Mouse (Mus musculus) intestine, embryonic 14.5 days (tissue): Measurements from ENCODE around the gene Ahcy. TPM values are rescaled to one million over a fixed set of nuclear protein-coding genes. Genes with fewer than 3 reads are reported as not detected.

Experiments
- ATAC-seq: fragments of 200-750 bp; cut with Nextera tagmentation; replicated peaks from 2 replicates; pipeline ENCODE4 v1.8.0; 2017; ENCODE audit warnings: low read depth, moderate number of reproducible peaks, moderate TSS enrichment, moderate library complexity; ENCODE audit not compliant: low FRiP score, low TSS enrichment
- DNase-seq: peaks from one replicate; pipeline ENCODE4 v3.0.0-alpha.2; 2018; ENCODE audit warnings: low spot score
- H3K27ac ChIP-seq: fragments of 300-500 bp; sonication (generic); 2 replicates; pipeline ENCODE4 v1.5.1; 2014; ENCODE audit warnings: low read depth, mild to moderate bottlenecking, control low read depth
- H3K27me3 ChIP-seq: fragments of 300-500 bp; sonication (generic); replicated peaks from 2 replicates; pipeline ENCODE4 v1.6.1; 2014; ENCODE audit warnings: low read length, control low read depth; ENCODE audit not compliant: control insufficient read depth, insufficient read depth
- H3K36me3 ChIP-seq: fragments of 300-500 bp; sonication (generic); 2 replicates; pipeline ENCODE4 v1.6.1; 2014; ENCODE audit warnings: low read length, control low read depth; ENCODE audit not compliant: control insufficient read depth, insufficient read depth
- H3K4me1 ChIP-seq: fragments of 300-500 bp; sonication (generic); replicated peaks from 2 replicates; pipeline ENCODE4 v1.6.1; 2014; ENCODE audit warnings: low read length, control low read depth, mixed read lengths; ENCODE audit not compliant: control insufficient read depth, insufficient read depth
- H3K4me2 ChIP-seq: fragments of 300-500 bp; sonication (generic); 2 replicates; pipeline ENCODE4 v1.6.1; 2014; ENCODE audit warnings: low read length
- H3K4me3 ChIP-seq: fragments of 300-500 bp; sonication (generic); 2 replicates; pipeline ENCODE4 v1.5.1; 2014; ENCODE audit warnings: low read depth, low read length, control low read depth, mixed read lengths
- H3K9ac ChIP-seq: fragments of 300-500 bp; sonication (generic); 2 replicates; pipeline ENCODE4 v1.6.1; 2014; ENCODE audit warnings: mild to moderate bottlenecking, low read length
- H3K9me3 ChIP-seq: fragments of 300-500 bp; sonication (generic); 2 replicates; pipeline ENCODE4 v1.6.1; 2016; ENCODE audit warnings: low read length, control low read depth; ENCODE audit not compliant: control insufficient read depth
- WGBS: fragments of 180-500 bp; shearing (Covaris S2); extraction: QIAGEN DNeasy Blood & Tissue Kit; methylation state at CpG from one replicate; pipeline ENCODE4 v1.1.7; 2014; 5-methylcytosine and 5-hydroxymethylcytosine counted together
- polyA plus RNA-seq: library from polyadenylated mRNA; unstranded; fragments of >200 nt; fragmentation: Nextera tagmentation; extraction: Ambion mirVana; gene quantifications from 2 replicates; pipeline ENCODE4 v1.2.1, GENCODE M21; 2014

Gene Ahcy
- polyA plus RNA-seq, 1 experiment from 2014 or later: 136 TPM

- no peak overlapping the region for H3K4me2 ChIP-seq
- no peak overlapping the region for H3K27ac ChIP-seq
Observed at GRCm38 (mm10) chr2:155098720-155099380, 24.6 kb upstream of the Ahcy start.

GRCm38 (mm10) chr2:155093418-155093817 lies 19.1 kb upstream of the Ahcy start:
- no peaks in the 10 kb centered on the region for H3K4me1 ChIP-seq
- no peaks in the 10 kb centered on the region for H3K27me3 ChIP-seq
- H3K4me2 ChIP-seq: no peak overlapping the region
- H3K9ac ChIP-seq: no peak overlapping the region
- no peak overlapping the region for H3K4me3 ChIP-seq
- no peaks in the 10 kb centered on the region for H3K36me3 ChIP-seq
- DNase-seq (no peak), ATAC-seq (no peak)
- H3K9me3 ChIP-seq: no peaks in the 10 kb centered on the region
- no peak overlapping the region for H3K27ac ChIP-seq
- WGBS: 51% methylated on average over 4 of the region's 4 CpGs

More at GRCm38 (mm10) chr2:155098720-155099380, 24.6 kb upstream of the Ahcy start:
- no peaks in the 10 kb centered on the region for H3K27me3 ChIP-seq
- no peaks in the 10 kb centered on the region for H3K9me3 ChIP-seq
- H3K4me1 ChIP-seq: no peaks in the 10 kb centered on the region
- H3K36me3 ChIP-seq: no peaks in the 10 kb centered on the region
- WGBS: 88% methylated on average over 9 of the region's 9 CpGs
- no peak overlapping the region for H3K9ac ChIP-seq
- H3K4me3 ChIP-seq: no peak overlapping the region
- no peak for DNase-seq
- no peak for ATAC-seq

DNA sequence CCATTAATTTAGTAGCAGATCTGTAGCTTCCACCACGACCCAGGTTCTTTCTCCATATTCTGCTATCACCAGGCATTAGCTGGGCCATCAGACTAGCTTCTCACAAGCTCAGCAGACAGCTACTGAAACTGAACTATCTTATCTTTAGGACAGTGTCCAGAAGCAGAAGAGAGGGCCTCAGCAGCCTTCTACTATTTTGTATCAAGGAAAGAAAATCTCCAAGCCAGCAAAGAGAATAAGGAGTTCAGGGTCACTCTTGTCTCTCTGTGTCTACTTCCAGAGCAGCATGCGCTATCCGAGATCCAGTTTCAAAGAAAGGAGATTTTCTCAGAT lies 17.4 kb upstream of the Ahcy start:
- DNase-seq (no peak), ATAC-seq (no peak)
- Histone ChIP-seq H3K27ac (no peak overlapping the region), H3K4me2 (no peak overlapping the region), H3K4me3 (no peak overlapping the region), H3K9me3 (no peaks in the 10 kb centered on the region), H3K9ac (no peak overlapping the region), H3K4me1 (no peaks in the 10 kb centered on the region), H3K27me3 (no peaks in the 10 kb centered on the region), H3K36me3 (no peaks in the 10 kb centered on the region)
- WGBS: 73% methylated on average over 3 of the region's 3 CpGs

GRCm38 (mm10) chr2:155090909-155091742 lies 16.8 kb upstream of the Ahcy start:
- DNase-seq: no peak
- no peak overlapping the region for H3K4me3 ChIP-seq
- no peak for ATAC-seq
- no peak overlapping the region for H3K27ac ChIP-seq
- WGBS: 64% methylated on average over 13 of the region's 13 CpGs
- no peaks in the 10 kb centered on the region for H3K4me1 ChIP-seq
- no peaks in the 10 kb centered on the region for H3K27me3 ChIP-seq
- no peak overlapping the region for H3K4me2 ChIP-seq
- no peak overlapping the region for H3K9ac ChIP-seq
- no peaks in the 10 kb centered on the region for H3K9me3 ChIP-seq
- H3K36me3 ChIP-seq: no peaks in the 10 kb centered on the region

GRCm38 (mm10) chr2:155088264-155088663 lies 14.0 kb upstream of the Ahcy start:
- Histone ChIP-seq H3K4me3 (no peak overlapping the region), H3K4me2 (no peak overlapping the region), H3K36me3 (no peaks in the 10 kb centered on the region), H3K27me3 (no peaks in the 10 kb centered on the region), H3K9me3 (no peaks in the 10 kb centered on the region), H3K27ac (no peak overlapping the region), H3K4me1 (no peaks in the 10 kb centered on the region), H3K9ac (no peak overlapping the region)
- WGBS: 63% methylated on average over 6 of the region's 6 CpGs
- DNase-seq (no peak), ATAC-seq (no peak)

DNA sequence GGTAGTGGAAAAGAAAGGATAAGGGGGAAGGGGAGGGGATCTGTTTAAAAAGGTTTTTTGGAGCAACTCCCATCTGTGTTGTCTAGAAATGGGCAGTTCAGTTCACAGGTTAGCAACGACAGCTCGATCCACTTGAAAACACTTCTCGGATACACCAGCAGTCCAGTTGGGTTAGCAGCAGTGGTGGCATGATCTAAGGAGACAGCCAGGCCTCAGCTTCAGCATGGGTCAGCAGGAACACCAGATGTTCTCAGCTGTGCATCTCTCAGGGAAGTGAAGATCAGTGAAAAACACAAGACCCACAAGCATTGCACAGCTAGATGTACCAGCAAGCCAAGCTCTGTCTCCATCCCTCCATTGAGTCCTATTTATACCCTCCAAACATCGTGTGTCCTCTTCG lies 12.0 kb upstream of the Ahcy start:
- Histone ChIP-seq H3K4me1 (no peaks in the 10 kb centered on the region), H3K27ac (no peak overlapping the region), H3K4me2 (no peak overlapping the region), H3K27me3 (no peaks in the 10 kb centered on the region), H3K4me3 (no peak overlapping the region), H3K9me3 (no peaks in the 10 kb centered on the region), H3K9ac (no peak overlapping the region), H3K36me3 (no peaks in the 10 kb centered on the region)
- DNase-seq (no peak), ATAC-seq (no peak)
- WGBS: 84% methylated on average over 5 of the region's 5 CpGs

GRCm38 (mm10) chr2:155084546-155084945 lies 10.2 kb upstream of the Ahcy start:
- H3K4me3 ChIP-seq: no peak overlapping the region
- H3K9ac ChIP-seq: no peak overlapping the region
- no peak for ATAC-seq
- H3K9me3 ChIP-seq: no peaks in the 10 kb centered on the region
- no peak overlapping the region for H3K4me2 ChIP-seq
- 87% methylated on average over 5 of the region's 5 CpGs for WGBS
- H3K36me3 ChIP-seq: no peaks in the 10 kb centered on the region
- H3K27ac ChIP-seq: no peak overlapping the region
- no peaks in the 10 kb centered on the region for H3K27me3 ChIP-seq
- no peaks in the 10 kb centered on the region for H3K4me1 ChIP-seq
- no peak for DNase-seq

DNA sequence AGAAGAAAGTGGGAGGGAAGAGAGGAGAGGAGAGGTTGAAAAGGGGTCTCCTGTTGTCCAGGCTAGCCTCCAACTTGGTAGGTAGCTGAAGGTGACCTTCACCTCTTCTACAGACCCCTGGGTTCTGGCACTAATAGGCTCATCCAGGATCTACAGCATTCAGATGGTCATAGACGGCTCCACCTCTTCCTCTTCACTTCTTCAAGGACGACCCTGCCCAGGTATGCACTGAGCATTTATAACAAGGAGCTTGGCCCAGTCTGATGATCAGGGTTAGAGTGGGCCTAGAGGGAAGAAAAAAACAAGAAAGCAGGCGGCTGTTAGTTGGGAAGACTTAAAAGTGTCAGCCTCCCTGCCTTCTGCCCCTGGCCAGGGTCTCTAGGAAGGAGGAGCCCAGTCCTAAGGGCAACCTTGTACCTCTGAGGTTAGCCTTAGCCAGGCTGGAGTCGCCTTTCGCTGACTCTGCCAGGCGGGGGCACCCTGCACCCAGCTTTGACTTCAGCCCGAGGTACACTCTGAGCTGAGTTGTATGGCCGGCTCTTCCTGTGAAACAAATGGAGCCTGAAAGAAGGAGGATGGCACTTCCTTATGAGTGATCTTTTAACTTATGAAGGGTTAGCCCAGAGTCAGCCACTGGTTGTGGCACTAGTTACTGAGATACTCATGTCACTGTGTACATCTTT lies 8.0 kb upstream of the Ahcy start:
- Histone ChIP-seq H3K4me3 (no peak overlapping the region), H3K4me2 (no peak overlapping the region), H3K9ac (no peak overlapping the region), H3K9me3 (no peaks in the 10 kb centered on the region), H3K27ac (no peak overlapping the region), H3K27me3 (no peaks in the 10 kb centered on the region), H3K4me1 (no peaks in the 10 kb centered on the region), H3K36me3 (no peaks in the 10 kb centered on the region)
- peak; percentile 70 for ATAC-seq
- peak; percentile 73 for DNase-seq
- 13% methylated on average over 8 of the region's 8 CpGs for WGBS
